Mouse (Mus musculus): ENCODE results near the gene Prkar1b.

The Prkar1b gene

DNA sequence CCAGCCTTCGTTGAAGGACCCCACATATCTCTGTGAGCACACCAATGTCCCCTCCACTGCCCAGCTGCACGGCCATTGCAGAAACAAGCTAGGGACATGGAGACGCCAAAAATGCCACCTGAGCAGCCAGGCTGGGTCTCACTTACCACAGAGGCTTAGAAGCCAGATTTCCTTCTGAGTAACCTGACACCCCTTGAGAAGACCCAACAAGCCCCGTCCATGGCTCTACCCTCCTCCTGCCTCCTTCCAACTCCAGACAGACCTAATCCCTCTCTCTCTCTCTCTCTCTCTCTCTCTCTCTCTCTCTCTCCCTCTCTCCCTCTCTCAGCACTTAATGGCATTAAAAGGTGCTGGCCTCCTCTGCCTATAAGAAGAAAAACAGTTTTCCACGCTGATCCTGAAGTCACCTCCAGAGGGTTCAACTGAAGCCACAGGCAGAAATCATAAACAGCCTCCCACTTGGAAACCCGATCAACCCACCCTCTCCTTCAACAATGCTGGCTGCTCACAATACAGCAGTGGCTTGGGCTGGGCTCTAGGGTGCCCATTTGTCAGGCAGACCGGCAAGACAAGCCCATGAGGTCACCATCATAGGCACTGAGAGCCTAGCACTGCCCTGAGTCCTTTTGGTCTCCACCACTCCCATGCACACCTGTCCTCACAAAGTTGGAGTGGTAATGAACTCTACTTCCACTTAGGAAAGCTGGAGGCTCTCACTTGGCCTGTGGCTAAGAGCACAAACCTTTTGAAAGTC lies 82.8 kb downstream of the Prkar1b start:
- DNase-seq (ENCODE audit: low spot score), result no peak

DNA sequence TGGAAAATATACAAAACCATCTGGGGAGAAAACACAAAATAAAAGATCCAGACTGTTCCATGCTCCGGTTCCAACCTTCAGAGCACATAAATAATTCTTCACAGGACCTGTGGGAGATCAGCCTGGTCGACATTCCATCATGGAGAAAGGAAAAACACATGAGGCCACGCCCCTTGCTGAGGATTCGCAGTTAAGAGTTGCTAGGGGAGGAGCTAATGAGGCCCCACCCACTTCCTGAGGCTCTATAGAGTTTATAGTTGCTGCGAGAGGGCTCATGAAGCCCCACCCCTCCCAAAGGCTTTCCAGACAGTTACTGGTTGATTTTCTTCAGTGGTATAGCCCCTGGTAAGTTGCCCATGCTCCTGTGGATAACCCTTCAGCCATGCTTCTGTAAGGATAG lies 85.2 kb downstream of the Prkar1b start:
- DNase-seq (ENCODE audit: low spot score), result no peak

DNA sequence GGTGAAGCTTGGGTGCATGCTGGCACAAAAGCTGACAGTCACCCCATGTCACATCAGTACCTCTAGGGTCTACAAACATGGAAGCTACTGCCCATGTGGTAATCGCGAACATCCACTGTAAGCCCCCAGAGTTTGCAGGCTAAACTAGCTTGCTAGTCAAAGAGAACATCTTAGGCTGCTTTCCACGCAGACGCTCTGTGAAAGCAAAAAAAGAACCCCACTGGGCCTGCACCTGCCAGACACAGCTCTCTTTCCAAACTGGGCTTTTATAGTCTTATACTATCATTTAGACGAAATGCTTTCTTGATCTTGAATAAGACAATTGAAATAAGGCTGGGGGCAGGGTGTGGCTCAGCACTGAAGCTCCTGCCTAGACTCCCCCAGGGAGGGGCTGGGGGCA lies 88.1 kb downstream of the Prkar1b start:
- DNase-seq (ENCODE audit: low spot score), result no peak

DNA sequence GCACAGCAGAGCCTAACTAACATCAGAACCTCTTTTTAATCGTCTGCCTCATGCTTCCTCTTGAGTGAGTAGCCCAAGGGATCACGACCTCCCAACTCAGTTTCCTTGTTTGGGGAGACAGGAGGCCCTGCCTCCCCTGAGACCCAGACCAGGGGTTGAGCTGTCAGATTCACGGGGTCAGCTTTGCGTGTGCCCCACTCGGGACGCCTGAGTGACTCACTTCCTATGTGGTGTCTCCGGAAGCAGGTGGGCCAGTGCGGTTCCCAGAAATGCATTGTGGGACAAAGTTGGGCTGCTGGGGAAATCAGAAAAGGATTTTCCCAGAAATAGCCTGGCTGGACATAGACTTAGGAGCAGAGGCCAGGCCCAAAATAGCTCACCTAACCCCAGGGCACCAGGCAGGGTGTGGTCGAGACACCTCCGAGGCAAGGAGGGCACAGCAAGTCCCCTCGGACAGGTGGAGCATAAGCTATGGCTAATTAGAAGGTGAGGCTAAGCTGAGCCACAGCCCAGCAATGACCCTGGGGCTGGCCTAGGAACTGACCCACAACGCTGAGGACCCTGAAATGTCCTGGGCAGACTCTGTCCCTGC lies 89.2 kb downstream of the Prkar1b start:
- no peak for DNase-seq (ENCODE audit: low spot score)

DNA sequence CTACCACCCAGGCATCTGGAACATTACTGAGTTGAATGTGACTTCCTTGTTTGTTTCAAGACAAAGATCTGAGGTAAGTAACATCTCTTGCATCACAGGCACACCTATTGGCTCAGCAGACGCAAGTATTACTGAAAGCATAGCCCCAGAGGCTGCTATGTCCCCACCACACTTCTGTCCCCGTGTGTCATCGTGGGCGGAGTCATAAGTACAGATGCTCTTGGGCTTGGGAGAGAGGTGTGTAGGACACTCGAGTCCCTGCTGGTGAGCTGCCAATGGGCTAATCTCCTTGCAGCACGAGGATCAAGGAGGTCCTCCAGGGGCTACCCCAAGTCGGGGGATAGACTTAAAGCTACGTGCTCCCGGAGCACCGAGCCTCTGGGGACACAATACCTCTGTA lies 96.6 kb downstream of the Prkar1b start:
- no peak for DNase-seq (ENCODE audit: low spot score)

- no peak for DNase-seq (ENCODE audit: low spot score)
These were observed 98.5 kb downstream of the Prkar1b start for GRCm38 (mm10) chr5:139051276-139051675.

DNA sequence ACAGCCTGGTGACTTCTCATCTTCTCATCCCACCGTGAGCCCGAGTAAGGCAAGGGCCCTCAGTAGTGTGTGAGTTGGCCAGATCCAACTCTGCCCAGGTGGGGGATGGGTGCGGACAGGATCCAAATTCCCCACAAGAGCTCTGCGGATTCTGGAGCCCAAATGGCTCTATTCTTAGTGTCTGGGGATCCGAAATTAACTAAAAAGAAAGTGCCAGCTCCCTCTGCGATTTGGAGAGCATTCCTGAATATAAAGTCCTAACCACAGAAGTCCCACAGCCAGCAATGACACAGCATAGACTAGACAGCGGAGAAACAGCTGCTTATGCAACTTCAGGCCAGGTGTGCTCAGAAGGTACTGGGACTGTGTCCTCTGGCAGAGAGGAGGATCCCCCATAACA lies 100.4 kb downstream of the Prkar1b start:
- DNase-seq (ENCODE audit: low spot score), result no peak

- no peak for DNase-seq (ENCODE audit: low spot score)
These were observed 102.6 kb downstream of the Prkar1b start for GRCm38 (mm10) chr5:139047171-139047570.

GRCm38 (mm10) chr5:139046636-139047035 lies 103.2 kb downstream of the Prkar1b start:
- DNase-seq (ENCODE audit: low spot score), result no peak

DNA sequence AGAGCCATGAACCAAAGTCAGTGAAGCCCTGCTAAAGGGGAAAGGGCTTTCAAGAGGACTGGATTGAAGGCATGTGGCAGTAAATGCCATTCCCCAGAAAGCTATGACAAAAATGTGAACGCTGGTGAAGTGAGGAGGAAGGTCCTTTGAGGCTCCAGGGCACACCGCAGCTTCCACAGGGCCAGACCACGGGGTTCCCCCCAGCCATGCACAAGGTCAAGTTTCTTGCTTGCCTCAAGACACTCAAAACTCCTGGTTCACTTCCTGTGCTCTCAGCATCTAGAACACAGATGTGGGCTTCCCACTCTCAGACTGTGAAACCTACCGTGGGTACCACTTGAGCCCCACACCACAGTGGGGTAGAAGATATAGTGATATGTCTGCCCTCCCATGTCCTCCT lies 106.3 kb downstream of the Prkar1b start:
- no peak for DNase-seq (ENCODE audit: low spot score)

DNA sequence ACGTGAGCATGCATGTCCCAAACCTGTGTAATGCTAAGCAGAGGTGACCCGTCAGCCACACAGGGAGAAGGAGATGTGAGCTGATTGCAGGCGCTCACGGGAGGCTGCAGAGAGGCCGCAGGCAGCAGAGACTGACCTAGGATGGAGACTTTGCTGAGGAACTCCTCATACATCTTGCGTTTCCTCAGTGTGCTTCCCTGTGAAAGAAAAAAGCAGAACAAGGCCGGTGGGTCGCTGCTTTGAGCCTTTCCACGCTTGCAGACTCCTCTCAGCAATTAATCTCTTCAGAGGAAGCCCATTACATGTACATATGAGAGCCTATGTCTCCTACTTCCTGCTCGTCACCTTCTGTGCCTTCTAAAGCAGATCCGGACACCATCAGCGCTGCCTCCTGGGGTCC lies 107.5 kb downstream of the Prkar1b start:
- DNase-seq (ENCODE audit: low spot score), result no peak

GRCm38 (mm10) chr5:139035171-139035570 lies 114.6 kb downstream of the Prkar1b start:
- no peak for DNase-seq (ENCODE audit: low spot score)

DNA sequence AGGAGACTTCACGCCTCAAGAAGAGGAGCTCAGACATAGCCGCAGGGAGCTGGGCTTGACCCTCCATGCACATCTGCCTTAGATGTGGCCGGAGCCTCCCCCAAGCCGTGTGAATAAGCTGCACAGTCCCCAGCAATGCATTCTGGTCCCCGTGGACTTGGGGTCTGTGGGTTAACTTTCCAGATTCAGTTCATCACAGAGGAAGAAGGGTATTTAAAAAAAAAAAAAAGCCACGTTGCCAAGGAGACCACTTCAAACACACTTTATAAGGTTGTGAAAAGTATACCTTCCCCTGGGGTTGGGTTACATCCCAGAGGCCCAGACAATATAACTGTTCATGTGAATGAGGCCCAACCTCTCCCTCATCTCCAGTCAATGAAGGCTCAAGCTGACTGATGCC lies 115.1 kb downstream of the Prkar1b start:
- DNase-seq (ENCODE audit: low spot score), result no peak

GRCm38 (mm10) chr5:139033406-139034317 lies 116.1 kb downstream of the Prkar1b start:
- peak; percentile 28 for DNase-seq (ENCODE audit: low spot score)

DNA sequence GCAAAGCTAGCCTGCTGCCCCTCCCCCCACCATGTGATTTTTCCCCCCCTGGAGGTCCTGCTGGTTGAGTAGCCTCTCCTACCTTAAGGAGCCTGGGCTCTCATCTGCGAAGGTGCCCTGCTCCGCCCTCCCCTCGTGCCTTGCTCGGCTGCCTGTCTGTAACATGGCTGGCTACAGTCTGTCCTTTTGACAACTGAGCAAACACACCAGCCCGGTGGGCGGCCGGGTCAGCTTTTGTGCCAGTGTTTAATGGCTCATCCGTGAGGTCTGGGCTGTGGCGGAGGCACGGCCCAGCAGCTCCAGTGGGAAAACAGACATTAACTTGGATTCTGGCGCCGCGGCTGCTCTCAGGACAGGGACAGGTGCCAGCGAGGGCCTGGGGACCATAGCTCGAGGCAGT lies 122.2 kb downstream of the Prkar1b start:
- no peak for DNase-seq (ENCODE audit: low spot score)

DNA sequence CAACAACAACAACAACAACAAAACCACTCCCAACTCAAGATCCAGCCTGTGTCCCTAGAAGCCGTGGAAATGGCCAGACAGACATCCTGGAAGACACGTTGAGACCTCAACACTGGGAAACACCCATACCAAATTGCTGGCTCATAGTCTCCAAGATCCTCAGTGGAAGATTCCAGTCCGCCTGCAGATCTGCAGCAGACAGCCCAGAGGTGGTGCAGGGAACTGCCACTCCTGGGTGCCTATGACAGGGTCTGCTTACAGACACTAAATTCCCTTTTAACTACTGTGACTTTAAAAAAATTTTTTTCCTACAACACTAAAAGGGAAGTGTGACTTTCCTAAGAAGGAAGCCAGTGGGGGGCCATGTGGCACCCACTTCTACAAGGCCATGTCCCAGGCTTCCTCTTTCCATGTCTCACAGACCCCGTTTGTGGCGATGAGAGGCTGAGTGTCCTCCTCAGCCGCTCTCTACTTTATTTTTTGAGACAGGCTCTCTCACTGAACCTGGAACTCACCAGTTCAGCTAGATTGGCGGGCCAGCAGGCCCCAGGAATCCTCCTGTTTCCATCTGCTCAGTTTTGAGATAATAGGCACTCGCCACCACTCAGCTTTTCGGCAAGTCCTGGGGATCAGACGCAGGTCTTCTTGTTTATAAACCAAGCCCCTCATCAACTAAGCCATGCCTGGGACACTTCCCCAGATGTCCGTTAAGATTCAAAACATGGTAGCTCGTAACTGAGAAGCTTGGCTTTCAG lies 125.3 kb downstream of the Prkar1b start:
- no peak for DNase-seq (ENCODE audit: low spot score)

GRCm38 (mm10) chr5:139020595-139020994 lies 129.2 kb downstream of the Prkar1b start:
- DNase-seq (ENCODE audit: low spot score), result no peak

DNA sequence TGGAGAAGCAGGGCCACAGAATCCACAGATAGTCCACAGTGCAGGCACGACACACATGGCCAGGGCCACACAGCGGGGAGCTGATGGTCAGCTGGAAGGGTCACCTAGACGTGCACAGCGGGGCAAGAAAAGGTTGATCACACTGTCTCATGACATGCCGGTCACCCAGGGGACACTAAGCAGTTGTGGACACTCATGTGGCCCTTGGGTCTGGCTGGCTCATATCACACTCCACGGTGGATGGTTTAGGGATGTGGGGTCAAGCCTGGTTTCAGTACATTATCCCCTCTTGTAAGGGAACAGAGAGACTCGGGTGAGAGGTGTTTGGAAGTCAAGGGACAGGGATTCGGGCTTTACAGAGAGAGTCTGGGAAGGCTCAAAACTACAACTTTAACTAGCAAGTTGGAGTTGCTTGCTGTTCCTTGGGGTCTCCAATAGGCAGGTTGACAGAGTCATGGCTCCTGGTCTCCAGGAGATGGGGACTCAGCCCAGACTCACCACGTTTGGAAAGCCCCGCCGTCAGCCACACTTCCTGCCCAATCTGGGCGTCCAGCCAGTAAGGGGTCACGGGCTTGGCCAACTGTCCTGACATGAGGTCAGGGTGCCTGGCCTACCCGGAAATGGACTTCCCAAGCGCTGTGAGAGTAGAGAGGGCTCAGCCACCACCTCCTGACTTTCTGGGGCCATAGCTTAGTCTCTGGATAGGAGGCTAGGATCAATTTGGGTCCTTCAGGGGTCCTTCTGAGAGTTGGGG lies 132.3 kb downstream of the Prkar1b start:
- peak; percentile 59 for DNase-seq (ENCODE audit: low spot score)

- DNase-seq (ENCODE audit: low spot score), result peak; percentile 66
These were observed 134.7 kb downstream of the Prkar1b start for GRCm38 (mm10) chr5:139015097-139015496.

DNA sequence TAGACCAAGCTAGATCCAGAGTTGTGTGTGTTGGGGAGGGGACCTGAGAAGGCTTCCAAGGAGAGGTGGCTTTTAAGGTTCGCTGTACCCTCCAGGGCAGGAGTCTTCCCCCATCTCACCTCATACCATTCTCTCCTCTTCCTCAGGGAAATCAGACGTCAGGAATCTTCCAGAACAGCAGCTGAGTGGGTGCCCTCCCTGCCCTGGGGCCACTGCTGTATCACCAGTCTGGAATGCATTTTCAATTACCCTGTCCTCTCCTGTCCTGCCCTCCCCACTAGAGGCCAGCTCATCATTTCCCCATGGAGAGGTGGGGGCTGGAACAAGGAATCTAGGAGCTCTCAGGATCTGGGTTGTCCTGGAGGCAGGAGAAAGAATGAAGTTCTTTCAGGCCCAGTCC lies 139.2 kb downstream of the Prkar1b start:
- no peak for DNase-seq (ENCODE audit: low spot score)

DNA sequence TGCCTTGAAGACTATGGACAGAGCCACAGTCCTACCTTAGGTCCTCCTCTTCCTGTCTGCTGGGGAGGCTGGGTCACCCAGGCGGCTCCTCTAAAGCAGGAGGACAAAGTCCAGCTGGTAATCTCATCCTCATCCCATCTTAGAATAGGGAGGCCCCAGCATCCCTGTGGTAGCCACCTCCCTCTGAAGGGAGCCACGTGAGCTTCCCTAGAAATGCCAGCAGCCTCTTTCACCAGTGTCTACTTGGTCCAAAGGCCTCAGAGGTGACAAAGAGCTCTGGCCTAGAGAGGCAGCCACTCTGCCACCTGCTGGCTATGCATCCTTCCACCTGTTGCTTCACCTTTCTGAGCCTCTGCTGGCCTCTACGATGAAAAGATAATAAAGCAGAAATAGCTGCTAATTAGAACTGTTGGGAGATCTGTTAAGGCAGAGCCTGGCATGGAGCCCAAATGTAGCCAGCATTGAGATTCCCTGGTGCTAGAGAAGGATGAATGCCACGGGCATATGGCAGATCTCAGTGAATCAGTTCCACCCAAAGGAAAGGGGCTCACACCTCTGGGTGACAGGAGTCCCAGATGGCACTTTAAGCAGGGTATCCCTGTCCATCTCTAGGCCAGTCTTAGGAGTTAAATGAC lies 142.5 kb downstream of the Prkar1b start:
- no peak for DNase-seq (ENCODE audit: low spot score)

All from ovary, postnatal 36 days (tissue).